In the genomic region with DNA sequence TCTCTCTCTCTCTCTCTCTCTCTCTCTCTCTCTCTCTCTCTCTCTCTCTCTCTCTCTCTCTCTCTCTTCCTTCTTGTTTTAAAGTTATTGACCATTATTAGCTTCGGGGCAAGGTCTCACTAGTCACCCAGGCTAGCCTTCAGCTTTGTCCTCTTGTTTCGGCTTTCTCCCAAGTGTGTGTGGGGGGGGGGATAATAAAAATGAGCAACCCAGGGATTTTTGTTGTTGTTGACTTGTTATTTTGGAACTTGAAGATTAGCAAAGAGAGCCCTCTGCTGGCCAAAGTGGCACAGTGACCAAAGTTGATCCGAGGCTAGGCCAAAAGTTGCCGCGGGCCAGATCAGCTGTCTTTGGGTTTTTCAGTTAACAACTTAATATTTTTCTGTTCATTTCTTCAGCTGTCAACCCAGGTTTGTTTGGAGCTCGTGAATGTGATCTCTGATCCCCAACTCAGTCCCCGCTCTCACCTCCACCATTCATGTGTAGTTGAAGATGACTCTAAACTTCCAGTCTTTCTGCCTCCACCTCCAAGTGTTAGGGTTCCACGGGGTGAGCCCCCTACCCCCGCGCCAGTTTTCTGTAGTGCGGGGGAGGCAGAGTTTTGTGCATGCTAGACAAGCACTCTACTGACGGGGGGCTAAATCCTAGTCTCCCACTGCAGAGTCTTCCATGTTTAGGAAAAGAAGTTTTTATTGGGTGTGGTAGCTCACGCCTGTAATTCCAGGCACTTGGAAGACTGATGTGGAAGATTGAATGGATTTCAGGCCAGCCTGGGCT, we compare ENCODE assay signal across 8 mouse cellular contexts. TPM values are rescaled to one million over a fixed set of nuclear protein-coding genes. Genes with fewer than 3 reads are reported as not detected.
DNase-seq lines count a peak whose midpoint lies in the region; ATAC-seq and TF ChIP-seq lines count a peak whose summit lies in the region.

No protein-coding gene starts in this region.

- no peak overlapping the region for H3K4me2 ChIP-seq in hindbrain, embryonic 11.5 days (replicated peaks; ENCODE audit: low read depth, low read length)
- H3K4me2 ChIP-seq in hindbrain, embryonic 12.5 days (replicated peaks), result no peak overlapping the region
- H3K4me2 ChIP-seq in hindbrain, embryonic 14.5 days (replicated peaks), result no peak overlapping the region
- no peak overlapping the region for H3K4me2 ChIP-seq in stomach, postnatal 0 days (replicated peaks; ENCODE audit: low read depth)

- intact Hi-C loops in left cerebral cortex, postnatal 36 days (cut with DNase I), result loop anchor here (2.0 to 5.0 kb wide), 2 partner anchors 75 to 295 kb away; no protein-coding TSS in a partner anchor

- H3K9ac ChIP-seq in hindbrain, embryonic 11.5 days (ENCODE audit: low read depth, low read length), result no peak overlapping the region
- no peak overlapping the region for H3K9ac ChIP-seq in hindbrain, embryonic 12.5 days
- H3K9ac ChIP-seq in hindbrain, embryonic 14.5 days, result no peak overlapping the region
- H3K9ac ChIP-seq in stomach, postnatal 0 days (ENCODE audit: low read length), result no peak overlapping the region

- no peak for TF ChIP-seq EP300 in stomach, postnatal 0 days (optimal IDR thresholded peaks at IDR 0.05)

- ATAC-seq in hindbrain, embryonic 11.5 days (ENCODE audit: low FRiP score), result no peak; the same call in 1 of the 2 replicates
- ATAC-seq in hindbrain, embryonic 12.5 days (ENCODE audit: low FRiP score), result no peak
- peak; percentile 55; the same call in 1 of the 2 replicates for ATAC-seq in erythroid progenitor cell, adult 5-6 weeks (replicated peaks; ENCODE audit: low FRiP score, poor library complexity, severe bottlenecking)
- no peak for ATAC-seq in hindbrain, embryonic 14.5 days (ENCODE audit: low FRiP score)
- peak; percentile 72 for ATAC-seq in monocyte, adult 5-6 weeks (replicated peaks; ENCODE audit: insufficient number of reproducible peaks, low FRiP score, low TSS enrichment, poor library complexity, severe bottlenecking)
- ATAC-seq in stomach, postnatal 0 days (ENCODE audit: low FRiP score, low TSS enrichment), result peak; percentile 35; the same call in 1 of the 2 replicates

- WGBS in hindbrain, embryonic 11.5 days, result 49% methylated on average over 13 of the region's 13 CpGs
- WGBS in hindbrain, embryonic 12.5 days, result 42% methylated on average over 13 of the region's 13 CpGs
- 50% methylated on average over 13 of the region's 13 CpGs for WGBS in hindbrain, embryonic 14.5 days
- WGBS in stomach, postnatal 0 days, result 46% methylated on average over 13 of the region's 13 CpGs

- DNase-seq in hindbrain, embryonic 11.5 days (ENCODE audit: low spot score), result peak; percentile 76
- DNase-seq in brain, embryonic 14.5 days (ENCODE audit: low read depth), result peak; percentile 75
- DNase-seq in hindbrain, embryonic 14.5 days (ENCODE audit: low spot score), result peak; percentile 81
- DNase-seq in left cerebral cortex, postnatal 36 days (ENCODE audit: low spot score in 2 of 2), result peak; percentile 34 to 57
- DNase-seq in stomach, postnatal 0 days (ENCODE audit: low spot score), result peak; percentile 61

- TF ChIP-seq POLR2A in brain, embryonic 14.5 days (IDR thresholded peaks at IDR 0.05; ENCODE audit: borderline replicate concordance, extremely low read depth, insufficient read depth, insufficient read length, poor library complexity, severe bottlenecking), result no peak

- no peaks in the 10 kb centered on the region for H3K4me1 ChIP-seq in hindbrain, embryonic 11.5 days (replicated peaks; ENCODE audit: control insufficient read depth, insufficient read depth, low read length)
- H3K4me1 ChIP-seq in hindbrain, embryonic 12.5 days, result no peaks in the 10 kb centered on the region
- no peaks in the 10 kb centered on the region for H3K4me1 ChIP-seq in hindbrain, embryonic 14.5 days (replicated peaks; ENCODE audit: control insufficient read depth, insufficient read depth, low read length)
- no peaks in the 10 kb centered on the region for H3K4me1 ChIP-seq in stomach, postnatal 0 days (replicated peaks; ENCODE audit: control insufficient read depth, insufficient read depth)

- peak; percentile 77 for TF ChIP-seq CTCF in brain, embryonic 14.5 days (IDR thresholded peaks at IDR 0.05; ENCODE audit: borderline replicate concordance, extremely low read depth, insufficient read depth, insufficient read length)
- peak; percentile 80 for TF ChIP-seq CTCF in stomach, postnatal 0 days (IDR thresholded peaks at IDR 0.05; ENCODE audit: low read depth)

- H3K27ac ChIP-seq in hindbrain, embryonic 11.5 days (ENCODE audit: low read depth, low read length), result no peak overlapping the region
- no peak overlapping the region for H3K27ac ChIP-seq in hindbrain, embryonic 12.5 days
- no peak overlapping the region for H3K27ac ChIP-seq in hindbrain, embryonic 14.5 days
- H3K27ac ChIP-seq in stomach, postnatal 0 days (replicated peaks), result no peak overlapping the region

- no peak overlapping the region for H3K4me3 ChIP-seq in hindbrain, embryonic 11.5 days (ENCODE audit: low read depth, low read length)
- H3K4me3 ChIP-seq in hindbrain, embryonic 12.5 days, result no peak overlapping the region
- H3K4me3 ChIP-seq in hindbrain, embryonic 14.5 days (replicated peaks; ENCODE audit: low read length), result no peak overlapping the region
- no peak overlapping the region for H3K4me3 ChIP-seq in stomach, postnatal 0 days (ENCODE audit: low read depth, low read length)

- H3K9me3 ChIP-seq in hindbrain, embryonic 11.5 days (ENCODE audit: control insufficient read depth, low read length), result no peaks in the 10 kb centered on the region
- no peaks in the 10 kb centered on the region for H3K9me3 ChIP-seq in hindbrain, embryonic 12.5 days (replicated peaks)
- H3K9me3 ChIP-seq in hindbrain, embryonic 14.5 days (ENCODE audit: control insufficient read depth, low read length), result no peaks in the 10 kb centered on the region
- H3K9me3 ChIP-seq in stomach, postnatal 0 days (ENCODE audit: control insufficient read depth, low read length), result no peaks in the 10 kb centered on the region

- H3K27me3 ChIP-seq in hindbrain, embryonic 11.5 days (ENCODE audit: control insufficient read depth, insufficient read depth, low read length), result no peaks in the 10 kb centered on the region
- H3K27me3 ChIP-seq in hindbrain, embryonic 12.5 days, result no peaks in the 10 kb centered on the region
- no peaks in the 10 kb centered on the region for H3K27me3 ChIP-seq in hindbrain, embryonic 14.5 days (ENCODE audit: control insufficient read depth, insufficient read depth, low read length)
- no peaks in the 10 kb centered on the region for H3K27me3 ChIP-seq in stomach, postnatal 0 days (ENCODE audit: control insufficient read depth, insufficient read depth, low read length)

- H3K36me3 ChIP-seq in hindbrain, embryonic 11.5 days (ENCODE audit: control insufficient read depth, insufficient read depth, low read length), result no peaks in the 10 kb centered on the region
- H3K36me3 ChIP-seq in hindbrain, embryonic 12.5 days, result peaks cover 8% of the 10 kb centered on the region; the same call in 1 of the 2 replicates
- H3K36me3 ChIP-seq in hindbrain, embryonic 14.5 days (replicated peaks; ENCODE audit: control insufficient read depth, insufficient read depth), result no peaks in the 10 kb centered on the region
- H3K36me3 ChIP-seq in stomach, postnatal 0 days (ENCODE audit: control insufficient read depth, insufficient read depth, low read length), result no peaks in the 10 kb centered on the region

RNA-seq across cellular contexts. Expression of a gene that starts 27.3 kb away (rescaled TPM):
- 23.9 and 24.1 TPM in 2 replicates for polyA plus RNA-seq in hindbrain, embryonic 11.5 days (2014; fragmentation: Nextera tagmentation; extraction: Ambion mirVana)
- polyA plus RNA-seq in hindbrain, embryonic 12.5 days (2016; fragmentation: Nextera tagmentation; extraction: Ambion mirVana), result 24.9 and 25.7 TPM in 2 replicates
- polyA plus RNA-seq in brain, embryonic 14.5 days (2012; rRNA removed), result 45.8 and 55.9 TPM in 2 replicates
- 62.7 and 90.5 TPM in 2 replicates for total RNA-seq in erythroid progenitor cell, adult 5-6 weeks (2015; ENCODE audit: low replicate concordance)
- 107 and 117 TPM in 2 replicates for total RNA-seq in erythroid progenitor cell, adult 5-6 weeks (2017; ENCODE audit: low replicate concordance)
- polyA plus RNA-seq in hindbrain, embryonic 14.5 days (2014; fragmentation: Nextera tagmentation; extraction: Ambion mirVana), result 18.5 and 19.0 TPM in 2 replicates
- total RNA-seq in left cerebral cortex, postnatal 36 days (2021), result 10 to 100 TPM; 41.5 to 46.0 TPM
- total RNA-seq in monocyte, adult 5-6 weeks (2017), result 272 to 301 TPM (median 295 TPM) in 3 replicates
- polyA plus RNA-seq in stomach, postnatal 0 days (2015; fragmentation: Nextera tagmentation; extraction: Ambion mirVana), result 11.7 and 14.4 TPM in 2 replicates

RNA-seq across cellular contexts. Expression of a gene that starts 34.0 kb away (rescaled TPM):
- 3.0 and 3.7 TPM in 2 replicates for polyA plus RNA-seq in hindbrain, embryonic 11.5 days (2014; fragmentation: Nextera tagmentation; extraction: Ambion mirVana)
- 4.5 TPM in 2 replicates for polyA plus RNA-seq in hindbrain, embryonic 12.5 days (2016; fragmentation: Nextera tagmentation; extraction: Ambion mirVana)
- 2.2 and 2.8 TPM in 2 replicates for polyA plus RNA-seq in brain, embryonic 14.5 days (2012; rRNA removed)
- total RNA-seq in erythroid progenitor cell, adult 5-6 weeks (2015; ENCODE audit: low replicate concordance), result 8.8 and 11.5 TPM in 2 replicates
- total RNA-seq in erythroid progenitor cell, adult 5-6 weeks (2017; ENCODE audit: low replicate concordance), result 16.0 and 17.9 TPM in 2 replicates
- 3.9 TPM in 2 replicates for polyA plus RNA-seq in hindbrain, embryonic 14.5 days (2014; fragmentation: Nextera tagmentation; extraction: Ambion mirVana)
- total RNA-seq in left cerebral cortex, postnatal 36 days (2021), result 1 to 10 TPM; 3.2 to 8.0 TPM
- total RNA-seq in monocyte, adult 5-6 weeks (2017), result 0.32 to 0.49 TPM (median 0.38 TPM) in 3 replicates
- 1.5 and 1.8 TPM in 2 replicates for polyA plus RNA-seq in stomach, postnatal 0 days (2015; fragmentation: Nextera tagmentation; extraction: Ambion mirVana)

RNA-seq across cellular contexts. Expression of a gene that starts 49.1 kb away (rescaled TPM):
- polyA plus RNA-seq in hindbrain, embryonic 11.5 days (2014; fragmentation: Nextera tagmentation; extraction: Ambion mirVana), result 27.7 and 29.4 TPM in 2 replicates
- 31.3 and 31.8 TPM in 2 replicates for polyA plus RNA-seq in hindbrain, embryonic 12.5 days (2016; fragmentation: Nextera tagmentation; extraction: Ambion mirVana)
- 39.2 and 54.7 TPM in 2 replicates for polyA plus RNA-seq in brain, embryonic 14.5 days (2012; rRNA removed)
- total RNA-seq in erythroid progenitor cell, adult 5-6 weeks (2015; ENCODE audit: low replicate concordance), result 17.3 and 19.7 TPM in 2 replicates
- total RNA-seq in erythroid progenitor cell, adult 5-6 weeks (2017; ENCODE audit: low replicate concordance), result 7.2 and 11.9 TPM in 2 replicates
- 34.0 and 37.1 TPM in 2 replicates for polyA plus RNA-seq in hindbrain, embryonic 14.5 days (2014; fragmentation: Nextera tagmentation; extraction: Ambion mirVana)
- total RNA-seq in left cerebral cortex, postnatal 36 days (2021), result 10 to 100 TPM; 20.2 to 24.9 TPM
- total RNA-seq in monocyte, adult 5-6 weeks (2017), result 5.4 to 11.0 TPM (median 6.3 TPM) in 3 replicates
- polyA plus RNA-seq in stomach, postnatal 0 days (2015; fragmentation: Nextera tagmentation; extraction: Ambion mirVana), result 6.6 and 6.9 TPM in 2 replicates

Comparison
In these comparisons a context has a peak if more than half of its experiments do, and no peak if none do; other contexts are left out.
1. ATAC-seq: peak in erythroid progenitor cell, adult 5-6 weeks (single experiment), monocyte, adult 5-6 weeks (single experiment) and stomach, postnatal 0 days (single experiment); none in hindbrain, embryonic 11.5 days (single experiment), hindbrain, embryonic 12.5 days (single experiment) and hindbrain, embryonic 14.5 days (single experiment).
2. Peak in every context shown above with its lines, with median percentiles within 50 percentile points of each other: DNase-seq.